Mouse (Mus musculus) cortical plate, adult 2 months (tissue): ENCODE results near the gene Zbtb5. TPM values are rescaled to one million over a fixed set of nuclear protein-coding genes. Genes with fewer than 3 reads are reported as not detected.
"Not testable (repeated sequence)": the region's sequence is repeated elsewhere in the genome, so short reads cannot be mapped to it uniquely, and the experiment has no call there.

Source experiments
- H3K27ac ChIP-seq: fragments of 200-500 bp; 2 replicates; pipeline ENCODE4 v1.5.1; 2012; ENCODE audit warnings: low read length, control low read depth, inconsistent platforms; ENCODE audit not compliant: insufficient read depth
- H3K4me1 ChIP-seq: fragments of 200-500 bp; 2 replicates; pipeline ENCODE4 v1.6.1; 2011; ENCODE audit warnings: low read length; ENCODE audit not compliant: control insufficient read depth, insufficient read depth
- H3K4me3 ChIP-seq: fragments of 200-500 bp; 2 replicates; pipeline ENCODE4 v1.5.1; 2011; ENCODE audit warnings: mild to moderate bottlenecking, low read length, control low read depth; ENCODE audit not compliant: insufficient read depth
- CTCF ChIP-seq: fragments of 200-500 bp; IDR thresholded peaks from 2 replicates; pipeline ENCODE4 v1.5.1; 2011; ENCODE audit warnings: mild to moderate bottlenecking, control low read depth, low read length; ENCODE audit not compliant: insufficient read depth; ENCODE audit errors: extremely low read depth
- POLR2A ChIP-seq: fragments of 200-500 bp; IDR thresholded peaks from 2 replicates; pipeline ENCODE4 v1.6.1; 2011; ENCODE audit warnings: mild to moderate bottlenecking, low read length, control low read depth; ENCODE audit not compliant: insufficient read depth; ENCODE audit errors: extremely low read depth
- polyA plus RNA-seq: library from polyadenylated mRNA; depleted of rRNA; stranded (reverse); fragments of >200 nt; gene quantifications from 2 replicates; pipeline ENCODE4 v1.2.3, GENCODE M21; 2012; rRNA removed

Zbtb5 gene
- 7.7 and 8.2 TPM in 2 replicates for polyA plus RNA-seq

DNA sequence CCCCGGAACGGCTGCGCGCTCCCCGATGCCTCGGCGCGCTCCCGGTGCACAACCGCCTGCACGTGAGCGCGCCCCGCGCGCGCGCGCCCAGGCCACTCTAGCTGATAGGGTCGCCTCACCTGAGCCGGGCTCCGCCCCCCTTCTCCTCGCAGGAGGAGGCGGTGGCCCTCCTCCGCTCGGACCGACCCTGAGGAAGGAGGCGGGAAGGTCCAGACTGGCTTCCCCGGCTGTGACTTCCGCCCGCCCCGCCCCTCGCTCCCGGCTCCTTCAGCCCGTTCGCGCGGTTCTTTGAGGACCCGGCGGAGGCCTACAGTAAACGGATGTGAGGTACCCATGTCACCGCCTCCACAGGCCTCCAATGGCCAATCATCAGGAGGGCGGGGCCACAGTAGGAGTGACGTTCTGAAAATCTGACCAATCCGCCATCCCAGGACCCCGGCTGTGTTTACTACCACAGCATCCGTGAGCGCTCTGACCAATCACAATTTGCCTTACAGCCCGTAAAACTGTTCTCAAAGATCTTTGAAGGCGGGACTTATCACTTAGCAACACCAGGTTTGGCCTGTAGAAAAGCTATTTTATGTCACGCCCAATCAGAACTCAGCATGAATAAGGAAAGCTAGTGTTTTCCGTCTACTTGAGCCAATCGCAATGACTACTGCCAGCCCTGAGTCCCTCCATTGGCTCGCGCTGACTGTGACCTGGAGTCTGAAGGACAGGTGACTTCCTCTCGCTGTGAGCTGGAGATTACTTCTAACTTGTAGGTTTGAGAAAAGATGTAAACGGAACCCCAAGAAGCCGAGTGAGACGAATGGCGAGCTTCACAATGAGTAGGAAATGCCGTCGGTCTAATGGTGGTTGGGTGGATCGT, at the start of gene Zbtb5:
Gene Zbtb5 (minus strand): TSS at position 308 of the 871 bp plus-strand sequence.
- H3K4me1 ChIP-seq: peaks cover 6% of the 10 kb centered on the region
- no peak for TF ChIP-seq CTCF
- peak; percentile 83 for TF ChIP-seq POLR2A
- peak within 1 kb of the TSS; percentile 76 for H3K27ac ChIP-seq
- peak within 1 kb of the TSS; percentile 89 for H3K4me3 ChIP-seq

DNA sequence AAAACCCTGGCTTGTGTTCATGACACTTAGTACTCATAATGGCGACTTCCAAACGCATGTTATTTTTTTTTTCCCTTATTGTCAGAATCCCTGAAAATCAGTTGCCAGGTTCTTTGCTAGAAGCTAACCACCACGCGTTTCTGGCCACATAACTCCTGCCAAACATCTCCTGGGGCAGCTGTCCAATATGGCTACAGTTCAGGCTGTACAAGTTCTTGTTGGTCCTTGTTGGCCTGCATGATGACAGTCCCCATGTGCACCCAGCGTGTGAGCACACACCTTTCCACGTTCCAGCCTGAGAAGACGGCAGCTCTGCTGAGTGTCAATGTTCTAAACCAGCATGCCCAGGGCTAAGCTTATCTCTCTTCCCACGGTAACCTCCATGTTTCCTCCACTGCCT, 43.2 kb upstream of the Zbtb5 start:
- Histone ChIP-seq H3K4me1 (no peaks in the 10 kb centered on the region; the same call in 1 of the 2 replicates), H3K4me3 (no peak overlapping the region), H3K27ac (no peak overlapping the region)
- TF ChIP-seq CTCF: no peak

DNA sequence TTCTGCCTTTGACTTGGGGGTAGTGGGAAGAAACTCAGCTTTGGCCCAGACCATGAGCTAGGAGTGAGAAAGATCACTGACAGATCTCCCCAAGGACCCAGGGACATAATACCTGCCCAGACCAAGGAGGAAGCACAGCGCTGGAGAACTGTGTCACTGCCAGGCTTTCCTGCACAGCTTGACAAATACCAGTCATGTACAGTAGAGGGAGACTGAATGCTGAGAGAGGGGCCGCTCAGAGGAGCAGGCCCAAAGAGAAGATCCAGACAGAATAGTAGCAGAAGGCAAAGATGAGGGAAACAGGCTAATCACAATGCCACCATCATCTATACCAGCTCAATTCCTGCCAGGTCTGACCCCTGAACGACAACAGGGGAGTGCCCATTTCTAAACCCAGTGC, 42.6 kb upstream of the Zbtb5 start:
- Histone ChIP-seq H3K27ac (no peak overlapping the region), H3K4me3 (no peak overlapping the region), H3K4me1 (no peaks in the 10 kb centered on the region; the same call in 1 of the 2 replicates)
- peak; percentile 46 for TF ChIP-seq CTCF
- no peak for TF ChIP-seq POLR2A

DNA sequence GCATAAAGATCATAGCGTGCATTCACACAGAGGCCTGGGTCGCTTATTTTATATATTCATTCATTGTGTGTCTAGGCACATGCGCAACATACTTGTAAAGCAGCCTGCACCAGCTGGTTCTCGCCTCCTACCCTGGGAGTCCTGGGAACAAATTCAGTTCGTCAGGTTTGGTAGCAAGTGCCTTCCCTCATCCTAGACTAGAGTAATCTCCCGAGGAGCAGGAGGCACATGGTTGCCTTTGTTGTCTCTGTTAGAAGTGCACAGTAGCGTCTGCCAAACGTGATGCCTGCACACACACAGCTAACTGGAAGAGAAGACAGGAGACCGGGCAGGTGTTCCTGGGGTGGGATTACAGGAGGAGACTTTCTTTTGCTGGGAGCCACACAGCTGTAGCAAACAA, 35.7 kb upstream of the Zbtb5 start:
- Histone ChIP-seq H3K4me1 (peaks cover 5% of the 10 kb centered on the region), H3K27ac (no peak overlapping the region), H3K4me3 (no peak overlapping the region)
- no peak for TF ChIP-seq POLR2A
- no peak for TF ChIP-seq CTCF

DNA sequence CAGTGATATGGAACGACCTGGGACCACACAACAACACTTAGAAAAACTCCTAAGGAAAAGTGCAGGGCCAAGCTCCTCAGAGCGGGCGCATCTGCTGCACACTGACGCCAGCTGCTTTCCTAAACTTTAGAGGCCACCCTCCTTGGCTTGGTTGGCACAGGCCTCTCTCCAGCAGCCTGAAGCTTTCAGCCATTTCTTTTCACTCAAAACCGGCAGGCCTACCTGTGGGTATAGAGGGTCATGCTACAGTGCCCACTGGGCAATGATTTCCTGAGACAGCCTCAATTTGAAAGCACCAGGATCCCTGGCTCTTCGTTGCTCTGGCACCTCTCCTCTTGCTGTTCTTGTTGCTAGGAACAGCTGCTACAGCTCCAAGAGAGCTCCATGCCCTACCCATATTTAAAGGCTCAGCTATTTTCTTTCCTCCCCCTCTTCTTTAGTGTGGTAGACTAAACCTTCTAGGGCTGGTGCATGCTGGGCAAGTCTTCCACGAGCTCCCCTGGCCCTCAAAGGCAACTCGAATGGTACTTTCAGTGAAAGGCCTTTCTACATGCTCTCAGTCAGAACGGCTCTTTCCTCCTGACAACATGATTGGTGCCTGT, 35.2 kb upstream of the Zbtb5 start:
- Histone ChIP-seq H3K4me3 (no peak overlapping the region), H3K27ac (no peak overlapping the region), H3K4me1 (peaks cover 5% of the 10 kb centered on the region)
- TF ChIP-seq POLR2A (no peak), CTCF (no peak)

DNA sequence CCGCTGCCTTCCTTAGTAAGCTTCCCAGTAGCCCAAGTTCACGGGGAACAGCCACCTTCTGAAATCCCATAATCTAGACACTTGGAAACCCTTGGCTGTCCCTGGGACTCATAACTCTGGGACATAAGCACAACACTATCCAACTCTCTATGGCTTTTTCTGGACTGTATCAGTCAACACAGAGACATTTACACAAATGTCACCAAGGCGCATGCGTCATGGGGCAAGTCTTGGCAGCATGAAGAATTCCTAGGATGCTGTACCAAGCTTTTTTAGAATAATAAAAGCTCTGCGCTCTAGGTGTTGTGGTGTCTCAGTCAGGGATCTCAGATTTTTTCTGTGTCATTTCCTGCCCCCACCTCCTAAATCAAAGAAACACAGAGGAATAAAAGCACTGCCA, 34.5 kb upstream of the Zbtb5 start:
- Histone ChIP-seq H3K4me1 (peaks cover 5% of the 10 kb centered on the region), H3K4me3 (no peak overlapping the region), H3K27ac (no peak overlapping the region)
- TF ChIP-seq POLR2A (no peak), CTCF (no peak)

DNA sequence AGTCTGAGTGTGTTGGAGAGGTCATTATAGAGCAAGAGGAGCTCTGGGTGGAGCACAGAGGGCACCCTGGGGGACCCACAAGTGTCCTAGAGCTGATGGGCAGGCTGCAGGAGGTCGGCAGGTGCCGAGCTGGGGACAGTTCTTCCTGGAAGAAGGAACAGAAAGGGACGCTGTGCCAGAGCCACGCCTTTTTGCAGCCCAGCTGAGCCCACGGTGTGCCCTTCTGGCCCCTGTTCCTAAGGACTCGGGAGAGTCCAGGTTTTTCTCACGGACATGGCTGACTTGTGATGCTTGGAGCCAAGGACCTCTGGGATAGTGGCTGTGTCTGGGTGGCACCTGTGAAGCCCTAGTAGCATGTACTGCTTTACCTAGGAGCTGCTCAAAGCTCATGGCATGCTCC, 28.6 kb upstream of the Zbtb5 start:
- Histone ChIP-seq H3K4me3 (no peak overlapping the region), H3K27ac (no peak overlapping the region), H3K4me1 (no peaks in the 10 kb centered on the region)
- TF ChIP-seq POLR2A: no peak
- TF ChIP-seq CTCF: no peak

DNA sequence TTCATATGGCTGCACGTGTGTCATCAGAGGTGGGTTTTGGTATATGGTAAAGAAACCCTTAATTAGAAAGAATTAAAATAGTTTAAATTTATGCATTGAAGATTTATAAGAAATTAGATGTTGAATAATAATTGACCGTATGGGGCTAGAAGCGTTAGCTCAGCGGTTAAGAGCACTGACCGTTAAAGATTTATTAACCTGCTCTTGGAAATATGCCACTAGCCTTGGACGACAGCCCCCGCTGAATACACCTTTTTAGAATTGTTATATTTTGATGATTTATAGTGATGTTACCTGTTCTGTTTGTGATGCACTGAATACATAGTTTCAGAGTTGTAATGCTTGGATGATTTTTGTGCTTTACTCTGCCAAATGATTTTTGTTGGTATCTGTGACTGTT, 27.3 kb upstream of the Zbtb5 start:
- not testable (repeated sequence) for H3K4me1 ChIP-seq, H3K4me3 ChIP-seq, H3K27ac ChIP-seq

DNA sequence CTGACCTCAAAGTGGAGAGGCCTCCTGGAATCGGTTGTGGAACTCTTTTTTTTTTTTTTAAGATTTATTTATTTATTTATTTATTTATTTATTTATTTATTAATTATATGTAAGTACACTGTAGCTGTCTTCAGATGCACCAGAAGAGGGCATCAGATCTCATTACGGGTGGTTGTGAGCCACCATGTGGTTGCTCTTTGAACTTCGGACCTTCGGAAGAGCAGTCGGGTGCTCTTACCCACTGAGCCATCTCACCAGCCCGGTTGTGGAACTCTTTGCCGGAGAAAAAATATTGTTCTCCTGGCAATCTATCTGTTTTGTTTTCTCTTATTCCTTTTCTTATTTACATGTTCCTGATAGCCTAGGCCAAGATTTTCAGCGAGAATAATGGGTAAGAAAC, 26.7 kb upstream of the Zbtb5 start:
- H3K4me3 ChIP-seq, H3K4me1 ChIP-seq, H3K27ac ChIP-seq: not testable (repeated sequence)

DNA sequence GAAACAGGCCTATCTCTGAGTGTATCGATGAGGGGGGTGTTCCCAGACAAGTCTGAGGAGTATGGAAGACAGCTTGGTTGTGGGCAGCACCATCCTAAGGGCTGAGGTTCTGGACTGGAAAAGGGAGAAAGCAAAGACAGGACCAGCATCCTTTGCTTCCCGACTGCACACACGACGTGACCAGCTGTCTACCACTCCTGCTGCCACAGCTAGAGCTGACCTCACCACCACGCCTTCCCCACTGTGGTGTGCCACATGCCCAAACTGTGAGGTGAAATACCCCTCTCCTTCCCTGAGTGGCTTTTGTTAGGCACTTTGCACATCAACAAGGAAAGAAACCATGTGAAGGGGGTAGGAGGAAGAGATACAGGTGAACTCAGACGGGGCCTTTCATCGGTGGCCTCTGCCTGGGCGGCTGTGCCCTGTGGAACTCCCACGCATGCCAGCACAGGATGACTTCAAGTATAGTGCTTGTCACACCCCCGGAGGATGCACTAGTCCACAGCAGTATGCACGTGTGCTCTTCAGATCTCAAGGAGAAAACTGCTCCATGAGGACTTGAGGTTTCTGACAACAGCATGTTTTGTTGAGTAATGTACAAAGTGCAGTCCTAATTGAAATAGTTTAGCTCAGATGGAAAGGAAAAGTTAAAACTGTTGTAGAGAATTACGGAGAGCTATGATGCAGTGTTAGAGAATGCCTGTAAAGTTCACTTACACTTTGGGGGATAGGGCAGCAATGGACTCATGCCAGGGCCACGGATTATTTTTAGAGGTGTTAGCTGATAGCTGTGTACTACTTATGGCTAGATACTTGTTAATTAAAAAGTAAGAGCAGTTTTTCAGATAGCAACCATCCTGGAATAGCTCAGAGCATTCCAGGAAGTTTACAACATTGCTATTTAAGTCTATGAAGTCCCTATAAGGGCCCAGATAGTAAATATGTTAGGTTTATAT, 25.5 kb upstream of the Zbtb5 start:
- Histone ChIP-seq H3K4me1 (no peaks in the 10 kb centered on the region), H3K4me3 (no peak overlapping the region), H3K27ac (no peak overlapping the region)
- TF ChIP-seq CTCF (no peak), POLR2A (no peak)

DNA sequence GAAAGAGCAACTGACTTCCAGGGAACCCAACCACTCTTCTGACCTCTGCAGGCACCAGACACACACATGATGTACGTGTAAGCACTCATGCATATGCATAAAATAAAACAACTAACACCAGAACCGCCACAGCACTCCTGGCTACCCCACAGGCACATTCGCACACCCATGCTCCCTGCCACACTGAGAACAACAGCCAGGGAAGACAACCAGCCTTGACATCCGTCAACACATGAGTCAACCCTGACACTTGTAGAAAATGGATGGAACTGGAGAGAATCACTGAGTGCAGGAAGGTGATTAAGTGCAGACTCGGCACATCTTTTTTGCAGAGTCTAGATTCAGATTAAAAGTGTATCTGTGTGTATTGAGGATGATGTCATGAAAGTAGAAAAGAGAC, 24.4 kb upstream of the Zbtb5 start:
- no peak overlapping the region for H3K27ac ChIP-seq
- H3K4me3 ChIP-seq: no peak overlapping the region
- no peaks in the 10 kb centered on the region for H3K4me1 ChIP-seq
- TF ChIP-seq CTCF (no peak), POLR2A (no peak)
